In genomic region chr11:69997070-69997509, GRCm38 (mm10) we compare ENCODE assay signal across 8 mouse cellular contexts. TPM values are rescaled to one million over a fixed set of nuclear protein-coding genes. Genes with fewer than 3 reads are reported as not detected.
DNase-seq lines count a peak whose midpoint lies in the region; ATAC-seq and TF ChIP-seq lines count a peak whose summit lies in the region.

No protein-coding gene starts in this region.

- H3K27me3 ChIP-seq in G1E (ENCODE audit: insufficient read depth, low read length): no peaks in the 10 kb centered on the region
- H3K27me3 ChIP-seq in forebrain, embryonic 13.5 days: no peaks in the 10 kb centered on the region

- H3K4me2 ChIP-seq in forebrain, embryonic 13.5 days: peak overlapping the region; percentile 67

- TF ChIP-seq CTCF in G1E (IDR thresholded peaks at IDR 0.05; ENCODE audit: low read depth, low read length): no peak

- peak overlapping the region; percentile 95 for H3K9ac ChIP-seq in forebrain, embryonic 13.5 days

- H3K9me3 ChIP-seq in G1E (replicated peaks): no peaks in the 10 kb centered on the region
- H3K9me3 ChIP-seq in forebrain, embryonic 13.5 days (replicated peaks): no peaks in the 10 kb centered on the region

- peak; percentile 31 for ATAC-seq in G1E (ENCODE audit: extremely low read depth, insufficient number of reproducible peaks, low FRiP score, poor library complexity, severe bottlenecking)
- peak; percentile 14; the same call in 1 of the 2 replicates for ATAC-seq in forebrain, embryonic 13.5 days

- H3K36me3 ChIP-seq in G1E (replicated peaks): peaks cover 58% of the 10 kb centered on the region
- peaks cover 42% of the 10 kb centered on the region for H3K36me3 ChIP-seq in forebrain, embryonic 13.5 days (ENCODE audit: poor library complexity, severe bottlenecking)

- peak overlapping the region; percentile 96 for H3K27ac ChIP-seq in forebrain, embryonic 13.5 days

- WGBS in forebrain, embryonic 13.5 days: under 1% methylated on average over 31 of the region's 44 CpGs

- DNase-seq in G1E (ENCODE audit: low spot score): peak; percentile 94
- DNase-seq in c-Kit-positive CD71-positive TER-119-positive erythroid progenitor cells, embryonic 14.5 days (ENCODE audit: low spot score): peak; percentile 84
- peak; percentile 92 for DNase-seq in heart, postnatal 4 days
- DNase-seq in layer of hippocampus, postnatal 25 days (ENCODE audit: extremely low spot score in 1 of 2, low spot score in 1 of 2): peak; percentile 61 to 69
- peak; percentile 95 for DNase-seq in lung, postnatal 36 days
- peak; percentile 84 for DNase-seq in retina, embryonic 14.5 days (ENCODE audit: low spot score)
- DNase-seq in urinary bladder, adult 18-20 months (ENCODE audit: low spot score in 2 of 2): peak; percentile 85 to 88

- peaks cover 70% of the 10 kb centered on the region for H3K4me1 ChIP-seq in G1E (ENCODE audit: insufficient read depth, low read depth, low read length)
- peaks cover 50% of the 10 kb centered on the region for H3K4me1 ChIP-seq in forebrain, embryonic 13.5 days

- H3K4me3 ChIP-seq in G1E (ENCODE audit: low read depth, low read length): peak overlapping the region; percentile 98
- H3K4me3 ChIP-seq in forebrain, embryonic 13.5 days: peak overlapping the region; percentile 96

RNA-seq across cellular contexts. Expression of gene Phf23, which starts 1.5 kb away (rescaled TPM):
- total RNA-seq in G1E (2014; fragmentation: Nextera tagmentation) (47.0 and 56.4 TPM in 2 replicates), G1E (2017) (84.0 and 84.4 TPM in 2 replicates)
- 92.1 and 95.5 TPM in 2 replicates for polyA plus RNA-seq in G1E (2012)
- polyA plus RNA-seq in forebrain, embryonic 13.5 days (2015; fragmentation: Nextera tagmentation; extraction: Ambion mirVana): 78.5 and 79.9 TPM in 2 replicates
- 10 to 100 TPM; 25.0 to 30.3 TPM for total RNA-seq in heart, postnatal 4 days (2021)
- 10 to 100 TPM; 41.4 to 46.9 TPM for total RNA-seq in layer of hippocampus, postnatal 25 days (2021)

RNA-seq across cellular contexts. Expression of gene Dvl2, which starts 3.3 kb away (rescaled TPM):
- total RNA-seq in G1E (2014; fragmentation: Nextera tagmentation): 32.7 and 39.8 TPM in 2 replicates
- 44.8 and 49.6 TPM in 2 replicates for total RNA-seq in G1E (2017)
- 66.5 and 71.8 TPM in 2 replicates for polyA plus RNA-seq in G1E (2012)
- 31.8 and 35.4 TPM in 2 replicates for polyA plus RNA-seq in forebrain, embryonic 13.5 days (2015; fragmentation: Nextera tagmentation; extraction: Ambion mirVana)
- total RNA-seq in heart, postnatal 4 days (2021): 10 to 100 TPM; 13.1 to 14.0 TPM
- 10 to 100 TPM; 31.2 to 37.8 TPM for total RNA-seq in layer of hippocampus, postnatal 25 days (2021)

RNA-seq across cellular contexts. Expression of gene Gabarap, which starts 6.1 kb away (rescaled TPM):
- total RNA-seq in G1E (2014; fragmentation: Nextera tagmentation): 762 and 788 TPM in 2 replicates
- total RNA-seq in G1E (2017): 569 and 637 TPM in 2 replicates
- 265 and 345 TPM in 2 replicates for polyA plus RNA-seq in G1E (2012)
- polyA plus RNA-seq in forebrain, embryonic 13.5 days (2015; fragmentation: Nextera tagmentation; extraction: Ambion mirVana): 598 and 670 TPM in 2 replicates
- 100 to 1,000 TPM; 271 TPM for total RNA-seq in heart, postnatal 4 days (2021)
- total RNA-seq in layer of hippocampus, postnatal 25 days (2021): 100 to 1,000 TPM; 229 to 258 TPM

RNA-seq across cellular contexts. Expression of gene Elp5, which starts 14.8 kb away (rescaled TPM):
- total RNA-seq in G1E (2014; fragmentation: Nextera tagmentation): 54.5 and 72.7 TPM in 2 replicates
- 69.9 and 84.5 TPM in 2 replicates for total RNA-seq in G1E (2017)
- 10.3 and 10.4 TPM in 2 replicates for polyA plus RNA-seq in G1E (2012)
- polyA plus RNA-seq in forebrain, embryonic 13.5 days (2015; fragmentation: Nextera tagmentation; extraction: Ambion mirVana): 157 and 164 TPM in 2 replicates
- 10 to 100 TPM; 63.1 to 64.6 TPM for total RNA-seq in heart, postnatal 4 days (2021)
- 10 to 100 TPM; 77.1 to 82.2 TPM for total RNA-seq in layer of hippocampus, postnatal 25 days (2021)

RNA-seq across cellular contexts. Expression of gene Ctdnep1, which starts 16.1 kb away (rescaled TPM):
- total RNA-seq in G1E (2014; fragmentation: Nextera tagmentation) (164 and 177 TPM in 2 replicates), G1E (2017) (36.2 and 37.4 TPM in 2 replicates)
- 227 and 274 TPM in 2 replicates for polyA plus RNA-seq in G1E (2012)
- 21.1 and 24.3 TPM in 2 replicates for polyA plus RNA-seq in forebrain, embryonic 13.5 days (2015; fragmentation: Nextera tagmentation; extraction: Ambion mirVana)
- total RNA-seq in heart, postnatal 4 days (2021): 100 to 1,000 TPM; 132 to 144 TPM
- 100 to 1,000 TPM; 107 to 116 TPM for total RNA-seq in layer of hippocampus, postnatal 25 days (2021)

Comparison
In these comparisons a context has a peak if more than half of its experiments do, and no peak if none do; other contexts are left out.
1. Peak in every context shown above with its lines: DNase-seq, ATAC-seq, H3K4me3 ChIP-seq and H3K27ac ChIP-seq.